Mouse (Mus musculus) neural tube, embryonic 14.5 days (tissue): ENCODE data around the gene Plekhg5. TPM values are rescaled to one million over a fixed set of nuclear protein-coding genes. Genes with fewer than 3 reads are reported as not detected.
A peak's percentile ranks its signal among the peaks of the same experiment; 100 is the strongest.

Experiments used
- ATAC-seq: fragments of 200-750 bp; cut with Nextera tagmentation; 2 replicates; pipeline ENCODE4 v1.8.0; 2017; ENCODE audit warnings: low read depth, mild to moderate bottlenecking, moderate TSS enrichment, moderate library complexity
- H3K27ac ChIP-seq: fragments of 300-500 bp; sonication (generic); 2 replicates; pipeline ENCODE4 v1.5.1; 2014; ENCODE audit warnings: low read depth, mild to moderate bottlenecking, control low read depth, low read length, moderate library complexity, mixed read lengths
- H3K27me3 ChIP-seq: fragments of 300-500 bp; sonication (generic); 2 replicates; pipeline ENCODE4 v1.6.1; 2014; ENCODE audit warnings: low read length; ENCODE audit not compliant: control insufficient read depth, insufficient read depth
- H3K36me3 ChIP-seq: fragments of 300-500 bp; sonication (generic); 2 replicates; pipeline ENCODE4 v1.6.1; 2014; ENCODE audit warnings: low read length, mixed read lengths; ENCODE audit not compliant: control insufficient read depth, insufficient read depth
- H3K4me1 ChIP-seq: fragments of 300-500 bp; sonication (generic); 2 replicates; pipeline ENCODE4 v1.6.1; 2014; ENCODE audit warnings: low read length; ENCODE audit not compliant: control insufficient read depth, insufficient read depth
- H3K4me2 ChIP-seq: fragments of 300-500 bp; sonication (generic); 2 replicates; pipeline ENCODE4 v1.6.1; 2014; ENCODE audit warnings: mild to moderate bottlenecking, low read depth, low read length, control low read depth
- H3K4me3 ChIP-seq: fragments of 300-500 bp; sonication (generic); 2 replicates; pipeline ENCODE4 v1.5.1; 2014; ENCODE audit warnings: low read depth, low read length, control low read depth, mixed read lengths
- H3K9ac ChIP-seq: fragments of 300-500 bp; sonication (generic); replicated peaks from 2 replicates; pipeline ENCODE4 v1.6.1; 2014; ENCODE audit warnings: low read depth, mild to moderate bottlenecking, control low read depth, low read length, mixed read lengths
- H3K9me3 ChIP-seq: fragments of 300-500 bp; sonication (generic); 2 replicates; pipeline ENCODE4 v1.6.1; 2016; ENCODE audit warnings: low read length; ENCODE audit not compliant: control insufficient read depth
- WGBS: fragments of 180-500 bp; shearing (Covaris S2); extraction: QIAGEN DNeasy Blood & Tissue Kit; methylation state at CpG from one replicate; pipeline ENCODE4 v1.1.7; 2014; 5-methylcytosine and 5-hydroxymethylcytosine counted together
- polyA plus RNA-seq: library from polyadenylated mRNA; unstranded; fragments of >200 nt; fragmentation: Nextera tagmentation; extraction: Ambion mirVana; gene quantifications from 2 replicates; pipeline ENCODE4 v1.2.1, GENCODE M21; 2014

The Plekhg5 gene
- polyA plus RNA-seq, result 9.6 and 11.7 TPM in 2 replicates

DNA sequence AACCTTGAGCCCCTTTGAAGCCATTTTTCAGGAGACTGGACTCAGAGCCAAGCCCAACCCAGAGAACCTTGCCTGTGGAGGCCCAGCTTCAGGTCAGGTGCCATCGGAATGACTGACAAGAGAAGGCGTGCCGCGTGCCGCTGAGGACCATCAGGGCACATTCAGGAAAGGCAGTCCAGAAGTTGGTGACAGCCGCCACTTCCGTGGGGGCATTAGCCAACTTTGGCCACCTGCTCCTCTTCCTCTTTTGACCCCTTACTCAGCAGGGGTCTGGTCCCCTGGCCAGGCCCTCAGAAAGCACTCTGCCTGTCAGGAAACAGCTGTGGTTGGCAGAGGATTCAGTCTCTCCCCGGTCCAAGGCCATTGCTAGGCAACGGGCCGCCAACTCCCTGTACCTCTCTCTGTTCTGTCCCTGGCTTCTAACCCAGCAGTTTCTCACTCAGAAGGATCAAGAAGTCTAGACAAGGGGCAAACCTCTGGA, at the start of gene Plekhg5:
Gene Plekhg5 (plus strand): TSS at position 378 of the 481 bp plus-strand sequence.
- Histone ChIP-seq H3K4me2 (no peak within 1 kb of the TSS), H3K9ac (no peak within 1 kb of the TSS), H3K4me3 (no peak within 1 kb of the TSS), H3K4me1 (no peaks in the 10 kb centered on the region), H3K9me3 (no peaks in the 10 kb centered on the region), H3K36me3 (no peaks in the 10 kb centered on the region), H3K27ac (no peak within 1 kb of the TSS), H3K27me3 (no peaks in the 10 kb centered on the region)
- WGBS, result 63% methylated on average over 10 of the region's 10 CpGs
- ATAC-seq, result no peak

GRCm38 (mm10) chr4:152022506-152022905, 49.8 kb upstream of the Plekhg5 start:
- no peak for ATAC-seq
- Histone ChIP-seq H3K4me1 (peaks cover 24% of the 10 kb centered on the region), H3K9ac (no peak overlapping the region), H3K27ac (no peak overlapping the region), H3K9me3 (no peaks in the 10 kb centered on the region), H3K4me2 (no peak overlapping the region), H3K27me3 (no peaks in the 10 kb centered on the region), H3K36me3 (peaks cover 36% of the 10 kb centered on the region), H3K4me3 (no peak overlapping the region)
- 92% methylated on average over 8 of the region's 8 CpGs for WGBS

- no peaks in the 10 kb centered on the region for H3K27me3 ChIP-seq
- H3K36me3 ChIP-seq, result peaks cover 22% of the 10 kb centered on the region
- H3K9me3 ChIP-seq, result no peaks in the 10 kb centered on the region
- no peak overlapping the region for H3K9ac ChIP-seq
- no peak overlapping the region for H3K4me2 ChIP-seq
- no peak overlapping the region for H3K27ac ChIP-seq
- peaks cover 35% of the 10 kb centered on the region for H3K4me1 ChIP-seq
- H3K4me3 ChIP-seq, result no peak overlapping the region
- ATAC-seq, result no peak
- WGBS, result 94% methylated on average over 11 of the region's 11 CpGs
Observed at GRCm38 (mm10) chr4:152024525-152024924, 47.8 kb upstream of the Plekhg5 start.

- peak overlapping the region; percentile 64 for H3K4me3 ChIP-seq
- peaks cover 42% of the 10 kb centered on the region for H3K4me1 ChIP-seq
- H3K9me3 ChIP-seq, result no peaks in the 10 kb centered on the region
- H3K9ac ChIP-seq, result peak overlapping the region; percentile 65
- whole genome bisulfite sequencing, result 3% methylated on average over 41 of the region's 41 CpGs
- H3K27me3 ChIP-seq, result no peaks in the 10 kb centered on the region
- peaks cover 4% of the 10 kb centered on the region for H3K36me3 ChIP-seq
- H3K27ac ChIP-seq, result no peak overlapping the region
- ATAC-seq, result peak; percentile 57
- peak overlapping the region; percentile 96 for H3K4me2 ChIP-seq
Observed at GRCm38 (mm10) chr4:152026751-152027508, 45.4 kb upstream of the Plekhg5 start.

- WGBS, result 1% methylated on average over 33 of the region's 35 CpGs
- H3K27me3 ChIP-seq, result no peaks in the 10 kb centered on the region
- H3K9ac ChIP-seq, result peak within 1 kb of the TSS; percentile 65
- peak within 1 kb of the TSS; percentile 64 for H3K4me3 ChIP-seq
- H3K9me3 ChIP-seq, result no peaks in the 10 kb centered on the region
- H3K27ac ChIP-seq, result 0 out of 2 replicates have a peak within 1 kb of the TSS, but pooled peaks have one; percentile 23
- H3K4me2 ChIP-seq, result peak within 1 kb of the TSS; percentile 96
- peaks cover 42% of the 10 kb centered on the region for H3K4me1 ChIP-seq
- H3K36me3 ChIP-seq, result no peaks in the 10 kb centered on the region; the same call in 1 of the 2 replicates
- peak; percentile 98 for ATAC-seq
Observed at GRCm38 (mm10) chr4:152027524-152027923, 44.8 kb upstream of the Plekhg5 start, which contains the start of gene Zbtb48. Zbtb48 (minus strand) TSS chr4:152027671.

- Histone ChIP-seq H3K4me3 (peak overlapping the region; percentile 64), H3K27me3 (no peaks in the 10 kb centered on the region), H3K9ac (no peak overlapping the region), H3K4me1 (peaks cover 42% of the 10 kb centered on the region), H3K27ac (0 out of 2 replicates have a peak overlapping the region, but pooled peaks have one; percentile 23), H3K4me2 (peak overlapping the region; percentile 90), H3K36me3 (no peaks in the 10 kb centered on the region), H3K9me3 (no peaks in the 10 kb centered on the region)
- WGBS, result 70% methylated on average over 15 of the region's 15 CpGs
- no peak for ATAC-seq
Observed at GRCm38 (mm10) chr4:152028456-152028855, 43.8 kb upstream of the Plekhg5 start.

DNA sequence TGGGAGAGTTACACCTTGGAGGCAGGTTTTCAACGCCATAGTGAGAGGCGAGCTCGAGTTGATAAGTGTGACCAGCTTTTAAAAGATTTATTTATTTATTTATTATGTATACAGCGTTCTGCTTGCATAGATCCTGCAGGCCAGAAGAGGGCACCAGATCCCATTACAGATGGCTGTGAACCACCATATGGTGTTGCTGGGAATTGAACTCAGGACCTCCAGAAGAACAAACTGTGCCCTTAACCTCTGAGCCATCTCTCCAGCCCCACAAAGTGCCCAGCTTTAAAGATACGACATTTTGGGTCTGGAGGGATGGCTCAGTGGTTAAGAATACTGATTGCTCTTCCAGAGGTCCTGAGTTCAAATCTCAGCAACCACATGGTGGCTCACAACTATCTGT, 43.2 kb upstream of the Plekhg5 start:
- Histone ChIP-seq H3K4me2 (peak overlapping the region; percentile 90; the same call in 1 of the 2 replicates), H3K9ac (no peak overlapping the region)
- WGBS, result 33% methylated on average over 5 of the region's 5 CpGs

GRCm38 (mm10) chr4:152029997-152030396, 42.3 kb upstream of the Plekhg5 start:
- Histone ChIP-seq H3K9ac (no peak overlapping the region), H3K4me3 (no peak overlapping the region), H3K36me3 (no peaks in the 10 kb centered on the region), H3K4me2 (no peak overlapping the region), H3K27ac (no peak overlapping the region), H3K9me3 (no peaks in the 10 kb centered on the region), H3K27me3 (no peaks in the 10 kb centered on the region), H3K4me1 (peaks cover 38% of the 10 kb centered on the region)
- ATAC-seq, result no peak
- WGBS, result 73% methylated on average over 4 of the region's 4 CpGs

More for the DNA sequence above, 43.2 kb upstream of the Plekhg5 start:
- H3K36me3 ChIP-seq, result no peaks in the 10 kb centered on the region
- no peaks in the 10 kb centered on the region for H3K27me3 ChIP-seq
- no peak overlapping the region for H3K27ac ChIP-seq
- H3K4me3 ChIP-seq, result no peak overlapping the region; the same call in 1 of the 2 replicates
- H3K4me1 ChIP-seq, result peaks cover 42% of the 10 kb centered on the region
- ATAC-seq, result no peak
- no peaks in the 10 kb centered on the region for H3K9me3 ChIP-seq

DNA sequence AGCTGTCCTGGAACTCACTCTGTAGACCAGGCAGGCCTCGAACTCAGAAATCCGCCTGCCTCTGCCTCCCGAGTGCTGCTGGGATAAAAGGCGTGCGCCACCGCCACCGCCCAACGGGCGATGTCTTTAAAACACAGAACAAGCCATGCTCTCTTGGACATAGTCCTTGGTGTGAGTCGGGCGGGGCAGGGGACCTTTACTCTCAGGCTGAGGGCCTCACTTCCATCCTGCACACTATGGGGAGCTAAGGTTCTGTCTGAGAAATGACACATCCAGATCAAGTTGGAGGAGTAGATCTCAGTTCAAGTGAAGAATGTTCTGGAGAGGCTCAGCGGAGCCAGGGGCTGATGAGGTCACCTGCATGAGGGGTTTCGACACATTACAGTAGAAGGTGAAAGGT, 39.4 kb upstream of the Plekhg5 start:
- Histone ChIP-seq H3K36me3 (no peaks in the 10 kb centered on the region), H3K4me1 (peaks cover 17% of the 10 kb centered on the region; the same call in 1 of the 2 replicates), H3K27me3 (no peaks in the 10 kb centered on the region), H3K4me3 (no peak overlapping the region), H3K9me3 (no peaks in the 10 kb centered on the region), H3K4me2 (no peak overlapping the region), H3K27ac (no peak overlapping the region), H3K9ac (no peak overlapping the region)
- ATAC-seq, result no peak
- WGBS, result 91% methylated on average over 13 of the region's 13 CpGs
